Mouse (Mus musculus): ENCODE results near the gene Vangl1. TPM values are rescaled to one million over a fixed set of nuclear protein-coding genes. Genes with fewer than 3 reads are reported as not detected.

The Vangl1 gene
- total and polyA plus RNA-seq, 3 experiments, result not detected

DNA sequence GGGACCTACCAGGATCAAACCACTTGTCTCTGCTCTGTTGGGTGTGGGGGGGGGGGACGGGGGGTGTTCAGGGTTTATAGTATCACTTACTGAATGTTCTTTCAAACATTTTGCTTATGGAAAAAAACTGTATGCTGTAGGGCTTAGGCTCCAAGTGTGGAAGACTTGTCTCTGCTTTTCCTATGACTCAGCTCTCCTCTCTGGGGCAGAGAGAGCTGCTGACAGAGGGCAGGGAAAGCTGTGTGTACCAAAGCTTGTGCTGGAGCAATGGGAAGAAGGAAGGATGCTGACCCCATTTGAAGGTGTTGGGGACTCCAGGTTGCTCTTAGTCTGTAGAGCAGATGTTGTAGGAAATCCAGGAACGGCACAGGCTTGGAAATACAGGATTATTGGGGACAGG, 63.0 kb downstream of the Vangl1 start:
- in situ Hi-C loops (cut with MboI; ENCODE audit: low pct_ligation_motif_present, low pct_unique_long_range_greater_than_20kb, low sequenced_read_pairs), result no loop called here
- no peak overlapping the region for H3K4me2 ChIP-seq (ENCODE audit: insufficient read depth, low read depth, poor library complexity, severe bottlenecking)
- no peak for DNase-seq (ENCODE audit: extremely low read depth)
- no peak overlapping the region for H3K4me3 ChIP-seq (replicated peaks in 1 of 3; ENCODE audit: low read depth in 2 of 3, low read length in 2 of 3, poor library complexity in 1 of 3)
- H3K4me1 ChIP-seq (ENCODE audit: control insufficient read depth in 1 of 2, insufficient read depth in 2 of 2), result no peaks in the 10 kb centered on the region
- H3K9me3 ChIP-seq (replicated peaks; ENCODE audit: low read length), result no peaks in the 10 kb centered on the region
- dilution Hi-C loops (cut with MboI; ENCODE audit: extremely low pct_ligation_motif_present, extremely low pct_unique_long_range_greater_than_20kb, low sequenced_read_pairs), result no loop called here
- H3K27me3 ChIP-seq (replicated peaks), result no peaks in the 10 kb centered on the region
- H3K36me3 ChIP-seq (replicated peaks in 1 of 2; ENCODE audit: control insufficient read depth in 1 of 2, insufficient read depth in 1 of 2, low read length in 1 of 2), result no peaks in the 10 kb centered on the region
- no peaks in the 10 kb centered on the region for H3K79me2 ChIP-seq (replicated peaks; ENCODE audit: control insufficient read depth, extremely low read depth, insufficient read depth, poor library complexity, severe bottlenecking)
- no peak overlapping the region for H3K27ac ChIP-seq (ENCODE audit: insufficient read depth, low read depth)
- TF ChIP-seq PAX5 (IDR thresholded peaks at IDR 0.05; ENCODE audit: low read length) (no peak), ETS1 (conservative IDR thresholded peaks at IDR 0.05; ENCODE audit: low read depth, low read length) (no peak), ZC3H11A (IDR thresholded peaks at IDR 0.05; ENCODE audit: low read depth, low read length) (no peak), NRF1 (IDR thresholded peaks at IDR 0.05; ENCODE audit: low read depth, low read length) (no peak)
- H3K9ac ChIP-seq (ENCODE audit: insufficient read depth, low read depth), result no peak overlapping the region

DNA sequence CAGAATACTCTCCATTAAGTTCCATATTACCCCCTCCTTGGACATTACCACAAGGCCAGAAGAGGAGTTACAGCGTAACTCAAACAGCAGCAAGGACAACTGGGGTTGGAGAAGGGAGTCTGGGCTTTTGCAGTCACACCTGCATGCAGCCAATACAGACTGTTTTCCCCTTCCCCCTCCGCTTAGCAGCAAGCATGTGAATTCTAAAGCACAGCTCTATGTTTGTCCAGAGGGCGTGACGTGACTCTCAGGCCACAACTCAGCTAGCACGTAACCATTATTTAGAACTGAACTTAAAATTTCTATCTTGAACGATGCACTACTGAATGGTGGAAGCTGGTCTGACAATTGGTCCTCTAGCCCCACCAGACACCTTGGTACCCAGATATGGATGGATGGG, 63.9 kb downstream of the Vangl1 start:
- no peak for TF ChIP-seq RCOR1 (conservative IDR thresholded peaks at IDR 0.05; ENCODE audit: low read depth, low read length)
- no peak for TF ChIP-seq PAX5 (IDR thresholded peaks at IDR 0.05; ENCODE audit: low read length)
- no peak for TF ChIP-seq CHD1 (IDR thresholded peaks at IDR 0.05; ENCODE audit: low read depth, low read length)
- no peak for TF ChIP-seq NELFE (IDR thresholded peaks at IDR 0.05; ENCODE audit: low read depth, low read length)
- no peak for TF ChIP-seq SMC3 (IDR thresholded peaks at IDR 0.05; ENCODE audit: low read depth, low read length)
- no peak for TF ChIP-seq GABPA (IDR thresholded peaks at IDR 0.05; ENCODE audit: insufficient replicate concordance, low read depth, low read length)
- no peak for TF ChIP-seq NRF1 (IDR thresholded peaks at IDR 0.05; ENCODE audit: low read depth, low read length)
- no peak for TF ChIP-seq UBTF (IDR thresholded peaks at IDR 0.05; ENCODE audit: low read depth, low read length)
- no peak for TF ChIP-seq MAFK (IDR thresholded peaks at IDR 0.05; ENCODE audit: insufficient replicate concordance, low read length)
- TF ChIP-seq SIN3A (IDR thresholded peaks at IDR 0.05; ENCODE audit: low read length), result no peak
- TF ChIP-seq CHD2 (IDR thresholded peaks at IDR 0.05; ENCODE audit: low read length), result no peak
- TF ChIP-seq EP300 (IDR thresholded peaks at IDR 0.05; ENCODE audit: low read length), result no peak
- TF ChIP-seq JUND (conservative IDR thresholded peaks at IDR 0.05; ENCODE audit: low read depth, low read length), result no peak
- TF ChIP-seq HCFC1 (IDR thresholded peaks at IDR 0.05; ENCODE audit: low read depth, low read length), result no peak
- TF ChIP-seq TCF12 (IDR thresholded peaks at IDR 0.05; ENCODE audit: low read depth, low read length), result no peak
- no peak for TF ChIP-seq POLR2A (IDR thresholded peaks at IDR 0.05; ENCODE audit: low read depth, low read length)
- no peak for TF ChIP-seq ZNF384 (IDR thresholded peaks at IDR 0.05; ENCODE audit: low read depth, low read length)
- TF ChIP-seq MAZ (IDR thresholded peaks at IDR 0.05; ENCODE audit: low read depth, low read length), result no peak
- no peak for TF ChIP-seq JUN (IDR thresholded peaks at IDR 0.05; ENCODE audit: insufficient read depth, low read depth, low read length)
- H3K9ac ChIP-seq (ENCODE audit: insufficient read depth, low read depth), result no peak overlapping the region
- H3K27ac ChIP-seq (ENCODE audit: insufficient read depth, low read depth), result no peak overlapping the region
- no peaks in the 10 kb centered on the region for H3K79me2 ChIP-seq (replicated peaks; ENCODE audit: control insufficient read depth, extremely low read depth, insufficient read depth, poor library complexity, severe bottlenecking)
- DNase-seq (ENCODE audit: extremely low read depth), result no peak
- H3K27me3 ChIP-seq (replicated peaks), result no peaks in the 10 kb centered on the region
- no peak overlapping the region for H3K4me2 ChIP-seq (ENCODE audit: insufficient read depth, low read depth, poor library complexity, severe bottlenecking)
- in situ Hi-C loops (cut with MboI; ENCODE audit: low pct_ligation_motif_present, low pct_unique_long_range_greater_than_20kb, low sequenced_read_pairs) (no loop called here), dilution Hi-C loops (cut with MboI; ENCODE audit: extremely low pct_ligation_motif_present, extremely low pct_unique_long_range_greater_than_20kb, low sequenced_read_pairs) (no loop called here)
- no peaks in the 10 kb centered on the region for H3K9me3 ChIP-seq (replicated peaks; ENCODE audit: low read length)
- no peaks in the 10 kb centered on the region for H3K4me1 ChIP-seq (ENCODE audit: control insufficient read depth in 1 of 2, insufficient read depth in 2 of 2)
- H3K36me3 ChIP-seq (replicated peaks in 1 of 2; ENCODE audit: control insufficient read depth in 1 of 2, insufficient read depth in 1 of 2, low read length in 1 of 2), result no peaks in the 10 kb centered on the region
- no peak overlapping the region for H3K4me3 ChIP-seq (replicated peaks in 1 of 3; ENCODE audit: low read depth in 2 of 3, low read length in 2 of 3, poor library complexity in 1 of 3)

All from CH12.LX (cell line).